Mouse (Mus musculus): ENCODE data around the gene Wnt3a. TPM values are rescaled to one million over a fixed set of nuclear protein-coding genes. Genes with fewer than 3 reads are reported as not detected.

Wnt3a gene
- polyA plus RNA-seq, 1 experiment from 2014 or later, result 2.0 TPM

DNA sequence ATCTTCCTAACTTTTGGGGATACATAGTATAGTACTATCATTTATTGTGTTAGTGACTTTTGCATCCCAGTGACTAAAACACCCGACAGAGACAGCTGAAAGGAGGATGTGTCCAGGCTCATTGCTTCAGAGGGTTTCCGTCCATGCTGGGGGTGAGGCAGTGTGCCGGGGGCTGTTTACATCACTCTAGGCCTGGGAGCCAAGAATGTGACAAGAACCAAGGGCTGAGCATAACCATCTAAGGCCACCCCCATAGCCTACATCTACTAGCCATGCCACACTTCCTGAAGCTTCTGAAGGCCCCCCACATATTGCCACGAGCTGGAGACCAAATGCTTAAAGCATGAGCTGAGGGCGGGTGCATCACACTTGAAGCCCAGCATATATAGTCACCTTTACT lies 34.2 kb upstream of the Wnt3a start:
- ATAC-seq (ENCODE audit: low FRiP score, low TSS enrichment), result no peak
- no peak overlapping the region for H3K27ac ChIP-seq (replicated peaks)

DNA sequence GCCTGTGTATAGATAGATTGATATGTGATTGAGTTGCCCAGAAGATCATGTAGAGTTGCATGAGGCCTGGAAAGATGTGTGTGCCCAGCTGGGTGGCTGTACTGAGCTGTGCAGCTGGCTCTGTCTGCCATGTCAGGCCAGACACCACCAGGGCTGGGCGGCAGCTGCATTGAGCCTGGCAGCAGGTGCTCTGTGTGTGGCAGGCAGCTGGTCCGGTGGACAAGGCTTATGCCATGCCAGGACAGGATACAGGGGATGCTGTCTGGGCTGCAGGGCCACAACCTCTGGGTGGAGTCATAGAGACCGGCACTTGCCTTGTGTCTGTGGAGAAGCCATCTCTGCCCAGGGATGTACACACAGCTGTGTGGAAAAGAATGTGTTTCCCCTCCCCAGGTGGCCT lies 32.4 kb upstream of the Wnt3a start:
- Histone ChIP-seq H3K36me3 (ENCODE audit: control insufficient read depth, insufficient read depth, low read length) (no peaks in the 10 kb centered on the region), H3K27ac (replicated peaks) (no peak overlapping the region), H3K4me2 (replicated peaks; ENCODE audit: low read depth) (no peak overlapping the region), H3K9me3 (ENCODE audit: control insufficient read depth, low read length) (no peaks in the 10 kb centered on the region), H3K4me3 (ENCODE audit: low read depth, low read length) (no peak overlapping the region), H3K4me1 (replicated peaks; ENCODE audit: control insufficient read depth, insufficient read depth) (no peaks in the 10 kb centered on the region), H3K27me3 (ENCODE audit: control insufficient read depth, insufficient read depth, low read length) (no peaks in the 10 kb centered on the region), H3K9ac (ENCODE audit: low read length) (no peak overlapping the region)
- WGBS, result 74% methylated on average over 3 of the region's 3 CpGs
- TF ChIP-seq EP300 (optimal IDR thresholded peaks at IDR 0.05) (no peak), CTCF (IDR thresholded peaks at IDR 0.05; ENCODE audit: low read depth) (no peak)
- 0 out of 2 replicates have a peak, but pooled peaks have one; percentile 7 for ATAC-seq (ENCODE audit: low FRiP score, low TSS enrichment)
- no peak for DNase-seq (ENCODE audit: low spot score)

More for the DNA sequence above, 34.2 kb upstream of the Wnt3a start:
- no peak overlapping the region for H3K9ac ChIP-seq (ENCODE audit: low read length)
- H3K36me3 ChIP-seq (ENCODE audit: control insufficient read depth, insufficient read depth, low read length), result no peaks in the 10 kb centered on the region
- TF ChIP-seq EP300 (optimal IDR thresholded peaks at IDR 0.05) (no peak), CTCF (IDR thresholded peaks at IDR 0.05; ENCODE audit: low read depth) (no peak)
- H3K4me1 ChIP-seq (replicated peaks; ENCODE audit: control insufficient read depth, insufficient read depth), result no peaks in the 10 kb centered on the region
- no peaks in the 10 kb centered on the region for H3K9me3 ChIP-seq (ENCODE audit: control insufficient read depth, low read length)
- H3K27me3 ChIP-seq (ENCODE audit: control insufficient read depth, insufficient read depth, low read length), result no peaks in the 10 kb centered on the region
- no peak overlapping the region for H3K4me2 ChIP-seq (replicated peaks; ENCODE audit: low read depth)
- no peak for DNase-seq (ENCODE audit: low spot score)
- no peak overlapping the region for H3K4me3 ChIP-seq (ENCODE audit: low read depth, low read length)
- WGBS, result 46% methylated on average over 5 of the region's 5 CpGs

DNA sequence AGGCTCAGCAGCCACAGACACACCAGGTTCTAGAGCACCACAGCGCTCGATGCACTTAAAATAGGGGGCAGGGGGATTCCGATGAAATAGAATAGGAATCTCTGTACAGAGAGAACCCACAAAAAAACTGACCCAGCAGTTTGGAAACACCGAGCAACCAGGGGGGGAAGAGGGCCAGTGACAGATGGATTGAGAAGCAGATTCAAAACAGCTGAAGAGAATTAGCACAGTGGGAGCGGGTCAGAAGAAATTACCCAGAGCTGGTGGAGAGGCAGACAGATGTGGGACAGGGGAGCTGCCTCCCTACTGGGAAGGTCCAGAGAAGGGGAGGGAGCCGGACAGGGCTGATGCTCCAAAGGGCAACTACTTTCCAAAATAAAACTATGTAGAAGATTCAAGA lies 26.0 kb upstream of the Wnt3a start:
- DNase-seq (ENCODE audit: low spot score) (no peak), ATAC-seq (ENCODE audit: low FRiP score, low TSS enrichment) (no peak)
- H3K4me1 ChIP-seq (replicated peaks; ENCODE audit: control insufficient read depth, insufficient read depth), result peaks cover 3% of the 10 kb centered on the region; the same call in 1 of the 2 replicates
- H3K4me2 ChIP-seq (replicated peaks; ENCODE audit: low read depth), result no peak overlapping the region
- no peak overlapping the region for H3K4me3 ChIP-seq (ENCODE audit: low read depth, low read length)
- WGBS, result 61% methylated on average over 6 of the region's 6 CpGs
- TF ChIP-seq EP300 (optimal IDR thresholded peaks at IDR 0.05), result no peak
- TF ChIP-seq CTCF (IDR thresholded peaks at IDR 0.05; ENCODE audit: low read depth), result no peak
- H3K27me3 ChIP-seq (ENCODE audit: control insufficient read depth, insufficient read depth, low read length), result no peaks in the 10 kb centered on the region
- H3K9ac ChIP-seq (ENCODE audit: low read length), result no peak overlapping the region
- H3K9me3 ChIP-seq (ENCODE audit: control insufficient read depth, low read length), result no peaks in the 10 kb centered on the region
- H3K36me3 ChIP-seq (ENCODE audit: control insufficient read depth, insufficient read depth, low read length), result no peaks in the 10 kb centered on the region
- no peak overlapping the region for H3K27ac ChIP-seq (replicated peaks)

DNA sequence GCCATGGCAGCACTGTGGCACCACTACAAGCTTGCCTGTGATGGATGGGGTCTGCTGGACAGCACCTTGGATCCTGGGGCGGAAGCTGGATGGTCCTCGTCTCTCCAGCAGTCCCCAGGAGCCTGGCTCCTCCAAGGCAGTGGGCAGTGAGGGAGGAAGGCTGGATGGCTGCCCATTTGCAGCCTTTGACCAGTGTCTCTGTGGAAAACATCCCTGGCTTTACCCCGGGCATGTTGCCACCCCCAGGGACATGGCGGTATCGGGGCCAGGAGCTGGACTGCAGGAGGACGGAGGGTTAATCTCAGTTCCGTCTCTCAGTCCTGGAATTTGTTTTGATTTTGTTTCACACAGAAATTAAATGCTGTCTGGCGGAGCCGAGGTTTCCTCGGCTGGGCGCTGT lies 23.4 kb upstream of the Wnt3a start:
- no peak overlapping the region; the same call in 1 of the 2 replicates for H3K9ac ChIP-seq (ENCODE audit: low read length)
- WGBS, result 43% methylated on average over 11 of the region's 11 CpGs
- DNase-seq (ENCODE audit: low spot score) (no peak), ATAC-seq (ENCODE audit: low FRiP score, low TSS enrichment) (no peak)
- H3K4me2 ChIP-seq (replicated peaks; ENCODE audit: low read depth), result 0 out of 2 replicates have a peak overlapping the region, but pooled peaks have one; percentile 5
- 0 out of 2 replicates have a peak overlapping the region, but pooled peaks have one; percentile 13 for H3K27ac ChIP-seq (replicated peaks)
- H3K27me3 ChIP-seq (ENCODE audit: control insufficient read depth, insufficient read depth, low read length), result no peaks in the 10 kb centered on the region
- no peaks in the 10 kb centered on the region for H3K36me3 ChIP-seq (ENCODE audit: control insufficient read depth, insufficient read depth, low read length)
- H3K4me3 ChIP-seq (ENCODE audit: low read depth, low read length), result no peak overlapping the region
- no peaks in the 10 kb centered on the region for H3K9me3 ChIP-seq (ENCODE audit: control insufficient read depth, low read length)
- TF ChIP-seq EP300 (optimal IDR thresholded peaks at IDR 0.05) (no peak), CTCF (IDR thresholded peaks at IDR 0.05; ENCODE audit: low read depth) (no peak)
- peaks cover 3% of the 10 kb centered on the region; the same call in 1 of the 2 replicates for H3K4me1 ChIP-seq (replicated peaks; ENCODE audit: control insufficient read depth, insufficient read depth)

DNA sequence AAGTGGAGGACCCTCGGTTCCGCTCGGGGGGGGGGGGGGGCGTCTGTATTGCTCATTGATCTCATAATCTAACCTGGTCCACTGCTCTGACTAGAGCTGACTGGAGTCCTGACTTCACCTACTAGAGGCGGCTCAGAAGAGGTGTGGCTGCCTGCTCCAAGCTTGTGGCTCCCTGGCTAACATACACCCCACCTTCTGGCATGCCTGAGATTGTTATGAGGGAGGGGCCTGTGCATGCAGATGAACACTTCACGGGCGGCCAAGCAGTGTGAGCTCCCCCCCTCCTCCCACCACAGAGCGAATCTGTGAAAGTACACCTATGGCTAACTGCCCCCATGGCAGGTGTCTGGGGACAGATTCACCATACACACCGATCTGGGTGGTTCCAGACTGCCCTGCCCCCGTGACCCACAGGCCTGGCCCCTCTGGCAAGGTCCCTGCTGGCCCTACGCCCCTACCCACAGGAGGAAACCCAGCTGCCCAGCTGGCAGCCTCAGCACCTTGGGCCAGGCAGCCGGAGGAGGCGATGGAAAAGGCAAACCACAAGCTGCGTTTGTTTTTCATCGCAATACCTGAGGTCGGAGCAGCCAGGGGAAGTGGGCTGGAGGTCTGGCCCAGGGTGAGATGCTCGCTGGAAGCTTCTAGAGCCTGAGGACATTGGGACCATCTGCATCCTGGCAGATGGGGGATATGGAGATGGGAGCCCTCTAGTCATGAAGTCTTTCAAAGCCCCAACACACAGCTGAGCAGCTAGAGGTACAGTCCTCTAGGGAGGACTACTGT lies 22.7 kb upstream of the Wnt3a start:
- Histone ChIP-seq H3K4me1 (replicated peaks; ENCODE audit: control insufficient read depth, insufficient read depth) (peaks cover 6% of the 10 kb centered on the region; the same call in 1 of the 2 replicates), H3K9me3 (ENCODE audit: control insufficient read depth, low read length) (no peaks in the 10 kb centered on the region), H3K27me3 (ENCODE audit: control insufficient read depth, insufficient read depth, low read length) (no peaks in the 10 kb centered on the region), H3K36me3 (ENCODE audit: control insufficient read depth, insufficient read depth, low read length) (no peaks in the 10 kb centered on the region), H3K9ac (ENCODE audit: low read length) (no peak overlapping the region), H3K27ac (replicated peaks) (0 out of 2 replicates have a peak overlapping the region, but pooled peaks have one; percentile 13), H3K4me2 (replicated peaks; ENCODE audit: low read depth) (no peak overlapping the region), H3K4me3 (ENCODE audit: low read depth, low read length) (no peak overlapping the region)
- DNase-seq (ENCODE audit: low spot score) (no peak), ATAC-seq (ENCODE audit: low FRiP score, low TSS enrichment) (peak; percentile 4; the same call in 1 of the 2 replicates)
- 47% methylated on average over 13 of the region's 17 CpGs for WGBS
- TF ChIP-seq CTCF (IDR thresholded peaks at IDR 0.05; ENCODE audit: low read depth) (no peak), EP300 (optimal IDR thresholded peaks at IDR 0.05) (no peak)

DNA sequence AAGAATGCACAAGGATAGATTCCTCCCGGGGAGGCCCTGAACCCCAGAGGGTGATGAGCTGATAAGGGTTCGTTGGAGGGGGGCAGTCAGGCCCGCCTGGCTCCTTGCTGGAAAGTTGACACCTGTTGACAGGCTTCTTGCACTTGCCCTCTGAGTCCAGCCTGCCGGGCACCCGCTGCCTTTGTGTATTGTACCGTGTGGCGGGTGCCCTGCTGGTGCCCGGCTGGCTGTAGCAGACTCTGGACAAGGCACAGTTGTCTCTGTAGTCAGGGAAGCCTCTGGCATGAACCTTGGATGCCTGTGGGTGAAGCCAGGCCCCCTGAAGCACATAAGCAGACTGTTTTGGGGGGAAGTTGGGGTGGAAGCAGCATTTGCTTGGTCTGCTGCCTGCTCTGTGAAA lies 21.9 kb upstream of the Wnt3a start:
- H3K27ac ChIP-seq (replicated peaks), result no peak overlapping the region
- ATAC-seq (ENCODE audit: low FRiP score, low TSS enrichment), result no peak
- no peaks in the 10 kb centered on the region for H3K9me3 ChIP-seq (ENCODE audit: control insufficient read depth, low read length)
- no peak overlapping the region for H3K4me2 ChIP-seq (replicated peaks; ENCODE audit: low read depth)
- 51% methylated on average over 8 of the region's 8 CpGs for WGBS
- no peak overlapping the region for H3K4me3 ChIP-seq (ENCODE audit: low read depth, low read length)
- DNase-seq (ENCODE audit: low spot score), result no peak
- no peak for TF ChIP-seq EP300 (optimal IDR thresholded peaks at IDR 0.05)
- TF ChIP-seq CTCF (IDR thresholded peaks at IDR 0.05; ENCODE audit: low read depth), result no peak
- no peak overlapping the region for H3K9ac ChIP-seq (ENCODE audit: low read length)
- H3K4me1 ChIP-seq (replicated peaks; ENCODE audit: control insufficient read depth, insufficient read depth), result peaks cover 6% of the 10 kb centered on the region; the same call in 1 of the 2 replicates
- no peaks in the 10 kb centered on the region for H3K27me3 ChIP-seq (ENCODE audit: control insufficient read depth, insufficient read depth, low read length)
- H3K36me3 ChIP-seq (ENCODE audit: control insufficient read depth, insufficient read depth, low read length), result no peaks in the 10 kb centered on the region
